Mouse (Mus musculus) testis, adult 2 months (tissue): ENCODE measurements around the gene Slc38a6. TPM values are rescaled to one million over a fixed set of nuclear protein-coding genes. Genes with fewer than 3 reads are reported as not detected.
A peak's percentile ranks its signal among the peaks of the same experiment; 100 is the strongest.

ENCODE experiments used
- H3K27ac ChIP-seq: fragments of 200-500 bp; 2 replicates; pipeline ENCODE4 v1.5.1; 2012; ENCODE audit warnings: low read depth, low read length; ENCODE audit not compliant: control insufficient read depth, insufficient read depth
- H3K27me3 ChIP-seq: fragments of 200-500 bp; 2 replicates; pipeline ENCODE4 v1.6.1; 2012; ENCODE audit warnings: mild to moderate bottlenecking, low read length, moderate library complexity; ENCODE audit not compliant: control insufficient read depth, insufficient read depth
- H3K36me3 ChIP-seq: fragments of 200-500 bp; 2 replicates; pipeline ENCODE4 v1.6.1; 2012; ENCODE audit warnings: mild to moderate bottlenecking, low read length; ENCODE audit not compliant: control insufficient read depth, insufficient read depth
- H3K4me1 ChIP-seq: fragments of 200-500 bp; 2 replicates; pipeline ENCODE4 v1.6.1; 2012; ENCODE audit warnings: low read length; ENCODE audit not compliant: control insufficient read depth, insufficient read depth
- H3K4me3 ChIP-seq: fragments of 200-500 bp; 2 replicates; pipeline ENCODE4 v1.5.1; 2012; ENCODE audit warnings: low read depth, mild to moderate bottlenecking, low read length, moderate library complexity, mixed read lengths; ENCODE audit not compliant: control insufficient read depth
- CTCF ChIP-seq: fragments of 200-500 bp; IDR thresholded peaks from 2 replicates; pipeline ENCODE4 v1.5.1; 2012; ENCODE audit warnings: low read depth, mild to moderate bottlenecking, inconsistent platforms, low read length, moderate library complexity; ENCODE audit not compliant: control insufficient read depth, insufficient read depth, insufficient replicate concordance
- POLR2A ChIP-seq: fragments of 200-500 bp; IDR thresholded peaks from 2 replicates; pipeline ENCODE4 v1.6.1; 2012; ENCODE audit warnings: low read depth, mild to moderate bottlenecking, inconsistent platforms, low read length, moderate library complexity; ENCODE audit not compliant: control insufficient read depth
- polyA plus RNA-seq: library from polyadenylated mRNA; depleted of rRNA; stranded (reverse); fragments of >200 nt; gene quantifications from 2 replicates; pipeline ENCODE4 v1.2.3, GENCODE M21; 2012

Gene Slc38a6
- polyA plus RNA-seq, 1 experiment: 25.3 TPM

DNA sequence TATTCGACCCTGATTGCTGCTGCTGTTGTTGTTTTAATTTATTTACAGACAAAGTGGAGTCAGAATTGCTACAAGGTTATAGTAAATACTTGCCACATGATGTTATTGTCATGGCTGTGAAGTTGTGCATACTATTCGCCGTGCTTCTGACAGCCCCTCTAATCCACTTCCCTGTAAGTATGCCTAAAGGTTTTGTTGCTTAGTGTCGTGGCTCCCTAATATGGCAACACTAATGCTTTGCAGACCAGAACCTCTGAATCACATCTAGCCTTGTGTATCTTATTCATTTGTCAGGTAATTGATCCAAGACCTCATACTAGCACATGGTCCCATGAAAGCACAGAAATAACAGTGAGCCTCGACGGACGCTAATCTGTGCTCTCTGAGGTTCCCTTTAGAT is 63.9 kb downstream of the Slc38a6 start:
- Histone ChIP-seq H3K27me3 (no peaks in the 10 kb centered on the region), H3K36me3 (no peaks in the 10 kb centered on the region), H3K4me1 (no peaks in the 10 kb centered on the region), H3K4me3 (no peak overlapping the region), H3K27ac (no peak overlapping the region)
- TF ChIP-seq CTCF (no peak), POLR2A (no peak)

DNA sequence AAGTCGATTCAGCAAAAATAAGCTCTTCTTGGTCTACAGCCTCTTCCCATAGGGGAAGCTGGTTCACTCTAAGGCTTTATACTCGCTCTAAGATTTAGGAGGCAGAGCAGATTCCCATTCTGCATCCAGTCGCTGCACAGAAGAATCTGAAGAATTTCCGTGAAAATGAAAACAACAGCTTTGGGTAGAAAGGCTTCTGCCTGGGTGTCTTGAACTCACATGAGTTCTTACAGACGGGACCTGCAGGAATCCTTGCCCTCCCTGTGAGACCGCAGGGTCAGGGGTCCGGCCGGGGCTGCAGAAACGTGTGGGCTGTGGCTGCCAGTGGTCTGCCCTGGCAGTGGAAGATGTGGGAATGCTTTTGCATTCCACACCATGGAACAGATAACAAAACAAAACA is 64.4 kb downstream of the Slc38a6 start:
- Histone ChIP-seq H3K27ac (0 out of 2 replicates have a peak overlapping the region, but pooled peaks have one; percentile 39), H3K36me3 (no peaks in the 10 kb centered on the region), H3K4me1 (no peaks in the 10 kb centered on the region), H3K4me3 (no peak overlapping the region), H3K27me3 (no peaks in the 10 kb centered on the region)
- TF ChIP-seq CTCF: no peak
- no peak for TF ChIP-seq POLR2A

DNA sequence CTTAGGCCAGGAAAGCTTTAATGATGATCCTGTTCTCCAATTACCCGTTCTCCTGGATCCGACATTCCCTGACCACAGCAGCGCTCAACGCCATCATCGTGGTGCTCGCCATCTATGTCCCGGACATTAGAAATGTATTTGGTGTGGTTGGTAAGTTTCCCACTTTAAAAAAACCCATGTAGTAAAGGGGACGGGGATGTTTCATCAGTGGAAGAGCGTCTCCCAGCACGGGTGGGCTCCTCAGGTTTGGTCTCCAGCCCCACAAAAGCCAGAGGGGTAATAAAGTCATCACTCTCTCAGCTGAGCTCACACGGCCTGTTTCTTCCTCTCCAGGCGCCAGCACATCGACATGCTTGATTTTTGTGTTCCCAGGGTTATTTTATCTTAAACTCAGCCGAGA is 65.2 kb downstream of the Slc38a6 start:
- no peaks in the 10 kb centered on the region for H3K27me3 ChIP-seq
- no peaks in the 10 kb centered on the region for H3K36me3 ChIP-seq
- H3K4me3 ChIP-seq: no peak overlapping the region
- no peaks in the 10 kb centered on the region for H3K4me1 ChIP-seq
- no peak overlapping the region for H3K27ac ChIP-seq
- no peak for TF ChIP-seq POLR2A
- TF ChIP-seq CTCF: no peak

DNA sequence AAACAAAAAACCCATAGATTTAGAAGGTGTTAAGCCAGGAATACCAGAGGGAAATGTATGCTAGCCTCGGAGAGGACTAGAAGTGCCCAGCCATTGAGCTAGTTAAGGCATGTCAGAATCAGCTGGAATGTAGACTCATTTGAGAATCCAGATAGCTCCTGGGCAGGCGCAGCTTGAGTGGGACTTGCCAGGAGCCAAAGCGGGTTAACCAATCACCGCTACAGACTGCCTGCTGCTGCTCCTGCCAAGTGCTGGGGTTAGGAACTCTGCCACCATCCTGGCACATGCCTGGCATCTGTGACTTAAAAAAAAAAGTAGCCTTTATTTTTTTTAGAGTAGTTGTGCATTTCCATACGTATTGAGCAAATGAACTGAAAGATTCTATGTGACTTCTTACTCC is 66.8 kb downstream of the Slc38a6 start:
- Histone ChIP-seq H3K27me3 (no peaks in the 10 kb centered on the region), H3K36me3 (no peaks in the 10 kb centered on the region), H3K27ac (no peak overlapping the region), H3K4me1 (no peaks in the 10 kb centered on the region), H3K4me3 (no peak overlapping the region)
- no peak for TF ChIP-seq CTCF
- no peak for TF ChIP-seq POLR2A

DNA sequence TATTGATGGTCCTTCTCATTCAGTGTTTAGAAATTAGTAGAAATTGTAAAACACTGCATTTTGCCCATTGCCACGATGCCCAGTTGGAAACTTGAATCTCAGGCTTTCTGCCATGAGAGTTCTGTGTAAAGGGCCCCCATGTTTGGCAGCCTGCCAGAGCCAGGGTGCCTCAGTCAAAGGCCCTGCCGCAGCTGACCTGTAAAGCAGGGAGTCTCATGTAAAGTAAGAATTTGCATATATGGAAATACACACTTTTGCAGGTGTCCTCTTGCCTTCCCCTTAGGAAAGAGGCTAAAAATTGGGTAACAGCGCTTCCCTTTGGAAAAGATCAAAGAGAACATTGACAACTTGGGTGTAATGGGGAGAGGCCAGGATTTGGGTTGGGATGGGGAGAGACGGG is 67.9 kb downstream of the Slc38a6 start:
- Histone ChIP-seq H3K4me1 (no peaks in the 10 kb centered on the region), H3K27ac (no peak overlapping the region), H3K36me3 (no peaks in the 10 kb centered on the region), H3K4me3 (no peak overlapping the region), H3K27me3 (no peaks in the 10 kb centered on the region)
- TF ChIP-seq POLR2A (no peak), CTCF (no peak)

GRCm38 (mm10) chr12:73355084-73355775 is 68.7 kb downstream of the Slc38a6 start:
- Histone ChIP-seq H3K27me3 (no peaks in the 10 kb centered on the region), H3K36me3 (no peaks in the 10 kb centered on the region; the same call in 1 of the 2 replicates), H3K4me1 (no peaks in the 10 kb centered on the region), H3K4me3 (no peak overlapping the region), H3K27ac (no peak overlapping the region)
- no peak for TF ChIP-seq POLR2A
- TF ChIP-seq CTCF: no peak

GRCm38 (mm10) chr12:73356696-73357095 is 70.1 kb downstream of the Slc38a6 start:
- no peak overlapping the region for H3K27ac ChIP-seq
- H3K36me3 ChIP-seq: no peaks in the 10 kb centered on the region; the same call in 1 of the 2 replicates
- no peak overlapping the region for H3K4me3 ChIP-seq
- H3K4me1 ChIP-seq: no peaks in the 10 kb centered on the region
- TF ChIP-seq CTCF (no peak), POLR2A (no peak)
- no peaks in the 10 kb centered on the region for H3K27me3 ChIP-seq

GRCm38 (mm10) chr12:73357311-73357710 is 70.7 kb downstream of the Slc38a6 start:
- H3K27ac ChIP-seq: no peak overlapping the region
- TF ChIP-seq CTCF: no peak
- TF ChIP-seq POLR2A: no peak
- H3K4me1 ChIP-seq: no peaks in the 10 kb centered on the region
- H3K4me3 ChIP-seq: no peak overlapping the region
- no peaks in the 10 kb centered on the region; the same call in 1 of the 2 replicates for H3K36me3 ChIP-seq
- no peaks in the 10 kb centered on the region for H3K27me3 ChIP-seq
